Mouse (Mus musculus): Measurements from ENCODE around the gene Mrfap1.

The Mrfap1 gene

GRCm38 (mm10) chr5:36779512-36779911 lies 17.1 kb downstream of the Mrfap1 start:
- DNase-seq = no peak

DNA sequence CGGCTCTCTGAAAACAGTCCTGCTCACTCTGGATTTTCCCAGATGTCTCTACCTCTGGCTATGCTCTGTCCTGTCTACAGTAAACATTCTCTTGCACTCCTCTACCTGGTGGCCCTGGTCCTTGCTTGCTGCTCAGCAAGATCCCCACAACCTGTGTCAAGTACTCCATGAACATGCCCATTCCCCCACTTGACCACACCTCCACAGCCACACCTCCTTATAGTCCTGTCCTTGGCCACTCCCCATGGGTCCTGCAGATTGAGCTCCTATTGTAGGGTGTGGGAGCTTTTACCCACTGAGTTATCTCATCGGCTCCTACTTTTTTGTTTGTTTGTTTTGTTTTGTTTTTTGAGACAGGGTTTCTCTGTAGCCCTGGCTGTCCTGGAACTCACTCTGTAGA lies 17.7 kb downstream of the Mrfap1 start:
- DNase-seq = no peak

DNA sequence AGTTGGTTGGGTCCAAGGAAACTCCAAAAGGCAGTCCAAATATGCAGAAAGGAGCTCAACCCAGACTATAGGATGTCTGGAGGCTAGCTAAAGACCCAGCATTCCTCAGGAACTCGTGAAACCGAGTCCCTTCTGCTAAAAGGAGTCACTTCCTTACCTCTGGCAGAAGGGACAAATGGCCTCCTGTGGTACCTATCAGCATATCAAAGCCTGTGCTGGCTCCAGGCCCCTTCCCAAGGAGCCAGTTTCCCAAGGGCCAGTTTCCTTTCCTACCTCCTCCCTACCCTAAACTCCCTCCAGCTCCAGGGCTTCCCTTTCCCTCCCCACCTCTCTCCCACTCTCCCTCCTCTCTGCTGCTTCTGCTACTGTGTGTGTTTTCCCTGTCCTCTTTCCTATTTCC lies 19.4 kb downstream of the Mrfap1 start:
- no peak for DNase-seq

DNA sequence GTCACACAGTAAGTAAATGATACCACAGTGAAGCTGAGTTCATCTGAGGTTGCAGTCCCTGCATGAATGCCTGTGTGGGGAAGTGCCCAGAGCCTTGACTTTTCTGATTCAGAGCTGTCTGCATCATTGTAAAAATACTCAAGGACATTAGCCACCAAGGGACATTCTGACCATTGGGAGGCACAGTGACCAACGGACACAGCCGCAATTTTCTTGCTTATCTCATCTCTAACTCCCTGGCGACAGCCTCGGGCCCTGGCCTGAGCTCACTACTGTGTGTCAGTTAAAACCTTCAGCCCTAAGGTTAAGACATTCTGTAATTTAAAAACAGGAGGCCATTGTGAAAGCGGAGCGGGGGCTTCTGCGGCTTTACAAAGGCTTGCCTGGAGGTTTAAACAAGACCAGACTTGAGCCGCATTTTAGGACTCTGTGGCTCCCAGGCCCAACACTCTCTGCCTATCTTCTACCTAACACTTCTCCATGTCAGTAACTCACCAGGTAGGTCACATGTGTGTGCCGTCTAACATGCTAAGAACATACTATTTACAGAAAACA lies 20.5 kb downstream of the Mrfap1 start:
- no peak for DNase-seq

DNA sequence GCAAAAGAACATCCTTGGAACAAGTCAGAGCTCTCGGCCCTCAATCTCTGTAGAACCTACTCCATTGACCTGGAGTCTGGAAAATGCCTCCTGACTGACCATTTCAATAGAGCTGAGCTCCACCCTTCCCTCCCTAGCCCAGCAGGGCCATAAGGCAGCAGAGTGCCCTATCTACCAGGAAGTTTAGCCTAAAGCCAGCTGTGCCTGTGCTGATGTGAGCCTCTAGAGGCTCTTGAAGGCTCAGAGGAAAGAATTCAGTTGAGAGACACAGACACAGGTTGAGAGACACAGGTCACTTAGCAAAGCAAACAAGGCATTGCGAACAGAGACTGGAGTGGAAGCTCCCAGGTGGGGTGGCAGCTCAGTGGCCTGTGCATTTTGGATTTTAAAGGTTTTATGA lies 21.3 kb downstream of the Mrfap1 start:
- DNase-seq = no peak

- no peak for DNase-seq
Observed at GRCm38 (mm10) chr5:36772586-36772985, 24.0 kb downstream of the Mrfap1 start.

GRCm38 (mm10) chr5:36769603-36770002 lies 27.0 kb downstream of the Mrfap1 start:
- DNase-seq = no peak

GRCm38 (mm10) chr5:36766958-36767703 lies 29.4 kb downstream of the Mrfap1 start:
- no peak for DNase-seq

GRCm38 (mm10) chr5:36759848-36760247 lies 36.7 kb downstream of the Mrfap1 start:
- no peak for DNase-seq

- no peak for DNase-seq
Observed at GRCm38 (mm10) chr5:36757033-36757432, 39.5 kb downstream of the Mrfap1 start.

- no peak for DNase-seq
Observed at GRCm38 (mm10) chr5:36750119-36751078, 46.2 kb downstream of the Mrfap1 start.

DNA sequence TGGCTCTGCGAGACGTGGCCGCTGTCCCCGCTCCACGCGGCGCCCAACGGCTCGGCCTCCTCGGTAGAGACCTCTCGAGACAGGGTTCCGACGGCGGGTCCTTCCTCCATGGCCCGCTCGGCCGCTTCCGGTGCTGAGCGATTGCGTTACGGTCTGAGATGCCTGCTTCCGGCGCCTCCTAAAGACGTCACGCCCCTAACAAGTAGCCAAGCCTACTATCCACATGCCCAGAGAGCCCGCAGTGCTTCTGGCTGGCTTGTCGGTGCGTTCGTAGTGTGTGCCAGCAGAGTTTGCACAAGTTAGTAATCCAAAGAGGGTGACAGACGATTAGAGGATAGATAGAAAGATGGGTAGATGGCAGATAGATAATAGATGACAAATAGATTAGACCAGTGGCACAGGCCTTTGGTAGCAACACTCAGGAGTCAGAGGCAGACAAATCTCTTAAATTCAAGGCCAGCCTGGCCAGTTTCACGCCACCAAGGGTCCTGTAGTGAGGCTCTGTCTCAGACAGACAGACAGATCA lies 48.0 kb downstream of the Mrfap1 start, which contains the start of gene Bloc1s4:
Bloc1s4 (minus strand) TSS at position 115 of the 526 bp plus-strand sequence.
- DNase-seq = peak; percentile 90 to 91

DNA sequence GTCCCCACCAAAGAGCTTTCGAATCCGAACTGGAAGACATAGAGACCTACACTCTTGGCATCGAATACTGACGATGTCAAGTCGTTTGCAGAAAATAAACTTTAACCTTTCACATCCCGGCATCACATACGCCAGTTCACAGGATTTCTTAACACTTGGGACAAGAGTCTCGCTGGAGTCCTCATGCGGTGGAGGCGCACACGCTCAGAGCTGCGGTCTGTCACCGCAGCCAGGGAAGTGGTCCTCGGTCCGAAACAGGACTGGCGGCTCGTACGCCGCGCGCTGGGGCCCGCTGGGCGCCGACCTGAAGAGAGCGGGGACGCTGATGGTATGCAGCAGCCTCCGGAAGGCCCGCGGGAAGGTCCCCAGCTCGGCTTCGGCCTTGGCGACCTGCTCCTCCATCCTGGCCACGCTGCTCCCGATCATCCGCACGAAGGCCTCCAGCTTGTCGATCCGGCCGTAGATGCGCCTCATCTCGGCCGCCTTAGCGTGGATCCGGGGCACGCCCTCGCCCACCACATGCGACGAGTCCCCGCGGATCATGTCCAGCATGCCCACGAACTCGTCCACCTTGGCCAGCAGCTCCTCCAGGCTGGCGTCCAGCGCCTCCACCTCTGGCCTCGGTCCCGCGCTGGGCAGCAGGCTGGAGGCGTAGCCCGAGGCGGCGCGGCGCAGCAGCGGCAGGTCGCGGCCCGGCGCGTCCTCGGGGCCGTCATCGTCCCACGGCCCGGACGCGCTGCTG lies 48.6 kb downstream of the Mrfap1 start:
- DNase-seq = no peak

GRCm38 (mm10) chr5:36747071-36747470 lies 49.5 kb downstream of the Mrfap1 start:
- DNase-seq = no peak
